Mouse (Mus musculus): ENCODE measurements around the gene Notch2. TPM values are rescaled to one million over a fixed set of nuclear protein-coding genes. Genes with fewer than 3 reads are reported as not detected.

Notch2 gene
- total RNA-seq, 2 experiments from 2014 or later: 11.0 to 16.3 TPM

DNA sequence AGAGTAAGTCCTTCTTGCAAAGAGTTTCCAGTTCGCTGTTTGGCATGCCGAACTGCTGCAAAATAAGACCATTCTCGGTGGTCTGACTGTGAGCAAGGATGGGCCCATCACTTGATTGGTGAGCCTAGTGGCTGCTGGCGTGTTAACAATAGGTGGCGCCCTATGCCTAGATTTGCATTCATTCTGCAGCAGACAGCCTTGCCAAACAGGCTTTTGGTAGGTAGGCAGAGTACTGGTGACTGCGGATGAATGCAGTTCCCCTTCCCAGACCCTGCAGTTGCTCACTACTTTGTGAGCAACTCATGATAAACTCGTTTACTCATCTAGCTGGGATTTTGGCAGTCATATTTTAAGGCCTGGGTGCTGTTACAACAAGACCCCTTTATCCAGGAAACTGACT, 167.5 kb downstream of the Notch2 start:
- no peak for ATAC-seq (replicated peaks; ENCODE audit: low FRiP score, poor library complexity, severe bottlenecking)

DNA sequence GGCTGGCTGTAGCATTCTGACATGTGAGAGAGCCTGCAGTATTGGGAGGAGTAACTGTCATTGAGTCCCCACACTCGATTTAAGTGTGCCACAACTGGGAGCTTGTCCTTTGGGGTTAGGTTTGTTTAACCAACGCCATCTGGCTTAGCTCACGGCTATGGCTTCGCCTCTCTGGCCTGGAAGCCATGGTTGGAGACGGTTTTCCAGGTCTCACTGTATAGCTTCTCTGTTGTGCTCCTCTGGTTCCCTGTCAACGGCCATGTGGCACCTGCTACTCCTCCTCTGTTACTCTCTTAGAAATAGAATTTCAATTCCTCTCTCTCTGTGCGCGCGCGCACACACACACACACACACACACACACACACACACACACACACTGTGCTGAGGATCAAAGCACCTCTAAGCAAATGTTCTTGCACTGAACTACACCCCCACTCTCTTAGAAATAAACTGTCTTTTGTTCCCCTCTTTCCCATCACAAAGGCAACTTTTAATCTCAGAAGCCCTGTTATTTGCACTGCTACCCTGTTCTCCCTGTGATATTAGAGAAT, 171.9 kb downstream of the Notch2 start:
- ATAC-seq (replicated peaks; ENCODE audit: low FRiP score, poor library complexity, severe bottlenecking): no peak

DNA sequence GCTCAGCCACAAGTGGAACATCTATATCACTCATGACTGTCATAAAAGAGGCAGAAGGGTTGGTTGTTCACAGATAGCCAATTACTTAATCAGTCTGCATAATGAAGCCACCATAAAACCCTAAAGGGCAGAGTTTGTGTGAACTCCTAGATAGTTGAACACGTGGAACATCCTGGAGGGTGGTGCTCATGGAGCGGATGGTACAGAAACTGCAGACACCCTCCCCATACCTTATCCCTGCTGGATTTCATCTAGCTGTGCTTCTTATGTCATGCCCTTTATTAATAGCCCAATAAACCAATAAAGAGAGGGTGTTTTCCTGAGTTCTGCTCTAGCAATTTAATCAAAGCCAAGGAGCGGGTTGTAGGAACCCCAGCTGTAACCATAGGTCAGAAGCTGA, 174.4 kb downstream of the Notch2 start:
- no peak for ATAC-seq (replicated peaks; ENCODE audit: low FRiP score, poor library complexity, severe bottlenecking)

DNA sequence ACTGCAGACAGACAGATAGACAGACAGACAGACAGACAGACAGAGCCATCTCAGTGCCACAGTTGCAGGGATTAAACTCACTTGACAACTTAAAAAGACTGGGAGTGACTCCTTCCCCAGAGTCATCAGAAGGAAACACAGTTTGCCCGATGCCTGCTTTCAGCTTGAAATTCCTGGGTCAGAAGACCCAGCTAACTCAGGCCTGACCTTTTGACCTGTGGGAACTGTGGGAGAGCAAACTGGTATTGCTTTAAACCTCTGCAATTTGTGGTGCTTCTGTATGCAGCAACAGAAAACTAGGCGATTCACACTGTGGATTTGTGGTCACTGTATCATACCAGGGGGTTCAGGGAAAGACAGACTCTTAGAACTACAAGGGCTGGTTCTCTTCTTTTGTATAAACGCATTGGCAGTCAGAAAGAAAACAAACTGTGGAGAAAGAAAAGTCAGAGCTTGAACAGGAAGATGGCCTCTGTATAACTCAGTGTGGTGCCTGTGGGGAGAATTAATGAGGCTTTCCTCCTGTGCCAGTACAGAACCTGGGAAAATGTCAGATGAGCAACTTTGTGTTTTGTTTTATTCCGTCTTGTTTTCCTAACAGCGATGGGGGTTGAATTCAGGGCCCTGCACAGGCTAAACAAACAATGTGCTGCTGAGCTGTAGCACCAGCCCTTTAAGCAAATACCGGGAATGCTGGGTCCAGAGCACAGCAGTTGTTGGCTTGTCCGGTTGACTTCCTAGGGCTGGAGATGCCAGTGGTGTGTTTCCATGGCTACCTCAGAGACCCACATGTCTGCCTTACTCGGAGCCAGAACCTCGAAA, 184.6 kb downstream of the Notch2 start:
- ATAC-seq (replicated peaks; ENCODE audit: low FRiP score, poor library complexity, severe bottlenecking): no peak

DNA sequence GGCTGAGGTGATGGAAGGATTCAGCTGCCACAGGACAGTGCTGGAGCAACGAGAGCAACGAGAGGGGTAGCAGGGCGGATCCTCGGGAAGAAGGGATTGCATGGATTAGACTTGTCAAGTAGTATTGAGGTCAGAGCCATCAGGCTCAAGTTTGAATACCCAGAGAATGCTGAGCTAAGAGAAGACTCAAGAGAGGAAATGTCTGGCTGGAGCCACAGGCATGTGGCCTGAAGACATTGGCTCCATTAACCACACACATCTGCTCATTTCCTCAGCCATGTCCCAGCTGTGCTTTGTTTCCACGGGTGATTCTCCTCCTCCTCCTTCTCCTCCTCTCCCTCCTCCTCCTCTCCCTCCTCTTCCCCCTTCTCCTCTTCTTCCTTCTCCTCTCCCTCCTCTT, 186.4 kb downstream of the Notch2 start:
- no peak for ATAC-seq (replicated peaks; ENCODE audit: low FRiP score, poor library complexity, severe bottlenecking)

Other genes with a start within 250 kb of the Notch2 start
- gene Pde4dip, start 124.8 kb upstream of the Notch2 start, total RNA-seq (2015; ENCODE audit: low replicate concordance): 1.3 and 1.8 TPM in 2 replicates
- 1.8 and 2.3 TPM in 2 replicates for gene Pde4dip, start 124.8 kb upstream of the Notch2 start, total RNA-seq (2017; ENCODE audit: low replicate concordance)
- gene Sec22b, start 112.3 kb upstream of the Notch2 start, total RNA-seq (2015; ENCODE audit: low replicate concordance): 23.5 and 38.2 TPM in 2 replicates
- gene Sec22b, start 112.3 kb upstream of the Notch2 start, total RNA-seq (2017; ENCODE audit: low replicate concordance): 8.7 and 31.7 TPM in 2 replicates
- gene Adam30, start 147.1 kb downstream of the Notch2 start, total RNA-seq (2015; ENCODE audit: low replicate concordance): not detected in 2 replicates
- gene Adam30, start 147.1 kb downstream of the Notch2 start, total RNA-seq (2017; ENCODE audit: low replicate concordance): not detected in 2 replicates
- not detected in 2 replicates for gene Reg4, start 208.6 kb downstream of the Notch2 start, total RNA-seq (2015; ENCODE audit: low replicate concordance)
- gene Reg4, start 208.6 kb downstream of the Notch2 start, total RNA-seq (2017; ENCODE audit: low replicate concordance): not detected in 2 replicates

Measured in erythroid progenitor cell, adult 5-6 weeks (primary cell).